8 mouse cellular contexts compared by ENCODE assay signal in genomic region chr5:134325856-134326566, GRCm38 (mm10). TPM values are rescaled to one million over a fixed set of nuclear protein-coding genes. Genes with fewer than 3 reads are reported as not detected.
DNase-seq lines count a peak whose midpoint lies in the region; ATAC-seq and TF ChIP-seq lines count a peak whose summit lies in the region.

No protein-coding gene starts in this region.

- peak overlapping the region; percentile 68 for H3K27ac ChIP-seq in lung, embryonic 14.5 days (ENCODE audit: low read depth)
- no peak overlapping the region for H3K27ac ChIP-seq in ES-Bruce4 (ENCODE audit: insufficient read depth, low read length)

- H3K9ac ChIP-seq in lung, embryonic 14.5 days: 0 out of 2 replicates have a peak overlapping the region, but pooled peaks have one; percentile 2
- H3K9ac ChIP-seq in ES-Bruce4 (ENCODE audit: low read depth, poor library complexity, severe bottlenecking): peak overlapping the region; percentile 19; the same call in 1 of the 2 replicates

- H3K36me3 ChIP-seq in lung, embryonic 14.5 days (ENCODE audit: insufficient read depth): no peaks in the 10 kb centered on the region
- no peaks in the 10 kb centered on the region for H3K36me3 ChIP-seq in ES-Bruce4 (ENCODE audit: control insufficient read depth, insufficient read depth, low read length, poor library complexity, severe bottlenecking)

- ATAC-seq in lung, embryonic 14.5 days (ENCODE audit: insufficient read depth): peak; percentile 41; the same call in 1 of the 2 replicates
- ATAC-seq in granulocyte monocyte progenitor cell, adult 5-6 weeks (replicated peaks; ENCODE audit: poor library complexity, severe bottlenecking): peak; percentile 25
- ATAC-seq in frontal cortex, adult (ENCODE audit: low TSS enrichment): no peak

- no peak for TF ChIP-seq CTCF in lung, embryonic 14.5 days (IDR thresholded peaks at IDR 0.05; ENCODE audit: low read depth)
- TF ChIP-seq CTCF in lung, adult 2 months (IDR thresholded peaks at IDR 0.05; ENCODE audit: insufficient read depth, low read length): no peak
- TF ChIP-seq CTCF in ES-Bruce4 (IDR thresholded peaks at IDR 0.05; ENCODE audit: low read depth, low read length): no peak

- H3K4me1 ChIP-seq in lung, embryonic 14.5 days (ENCODE audit: insufficient read depth): 0 out of 2 replicates have a peak, but pooled peaks cover 3% of the 10 kb centered on the region
- peaks cover 2% of the 10 kb centered on the region; the same call in 1 of the 2 replicates for H3K4me1 ChIP-seq in lung, adult 2 months (ENCODE audit: control insufficient read depth, insufficient read depth, low read length)
- H3K4me1 ChIP-seq in ES-Bruce4 (ENCODE audit: control insufficient read depth, insufficient read depth, low read length): peaks cover 8% of the 10 kb centered on the region

- H3K9me3 ChIP-seq in lung, embryonic 14.5 days (ENCODE audit: low read depth, low read length): no peaks in the 10 kb centered on the region
- no peaks in the 10 kb centered on the region for H3K9me3 ChIP-seq in ES-Bruce4 (replicated peaks; ENCODE audit: control insufficient read depth, insufficient read depth, low read length, poor library complexity, severe bottlenecking)

- H3K27me3 ChIP-seq in lung, embryonic 14.5 days (ENCODE audit: insufficient read depth, low read length): no peaks in the 10 kb centered on the region
- H3K27me3 ChIP-seq in ES-Bruce4 (ENCODE audit: control insufficient read depth, insufficient read depth, low read length, poor library complexity, severe bottlenecking): no peaks in the 10 kb centered on the region

- TF ChIP-seq EP300 in ES-Bruce4 (IDR thresholded peaks at IDR 0.05; ENCODE audit: insufficient read depth, low read depth, low read length): no peak

- 44% methylated on average over 13 of the region's 13 CpGs for WGBS in lung, embryonic 14.5 days
- 43% methylated on average over 13 of the region's 13 CpGs for WGBS in lung, adult 2 months

- no peak for TF ChIP-seq POLR2A in lung, adult 2 months (IDR thresholded peaks at IDR 0.05; ENCODE audit: borderline replicate concordance, extremely low read depth, low read depth, low read length)
- TF ChIP-seq POLR2A in ES-Bruce4 (IDR thresholded peaks at IDR 0.05; ENCODE audit: insufficient read depth, low read length): no peak

- DNase-seq in lung, embryonic 14.5 days: peak; percentile 47
- DNase-seq in lung, adult 2 months: no peak
- DNase-seq in lung, postnatal 25 days (ENCODE audit: low spot score): peak; percentile 39
- no peak for DNase-seq in retina, embryonic 14.5 days (ENCODE audit: low spot score)
- no peak for DNase-seq in right cerebral cortex, adult 18-20 months

- H3K4me3 ChIP-seq in lung, embryonic 14.5 days (ENCODE audit: low read depth, low read length): no peak overlapping the region
- no peak overlapping the region for H3K4me3 ChIP-seq in lung, adult 2 months (replicated peaks; ENCODE audit: extremely low read depth, low read depth, low read length)
- peak overlapping the region; percentile 25 for H3K4me3 ChIP-seq in ES-Bruce4 (ENCODE audit: low read depth, low read length)

- H3K4me2 ChIP-seq in lung, embryonic 14.5 days: no peak overlapping the region

RNA-seq across cellular contexts. Expression of gene Gtf2i, which starts 11.5 kb away (rescaled TPM):
- 183 and 185 TPM in 2 replicates for polyA plus RNA-seq in lung, embryonic 14.5 days (2014; fragmentation: Nextera tagmentation; extraction: Ambion mirVana)
- polyA plus RNA-seq in lung, adult 2 months (2012; rRNA removed): 63.8 and 79.5 TPM in 2 replicates
- polyA plus RNA-seq in ES-Bruce4 (2011; ENCODE audit: insufficient read depth, insufficient read length, low read depth, missing spikeins): 240 and 242 TPM in 2 replicates
- total RNA-seq in granulocyte monocyte progenitor cell, adult 5-6 weeks (2014; fragmentation: Nextera tagmentation): 139 and 142 TPM in 2 replicates
- 49.9 and 63.1 TPM in 2 replicates for total RNA-seq in granulocyte monocyte progenitor cell, adult 5-6 weeks (2017)

Comparison
In these comparisons a context has a peak if more than half of its experiments do, and no peak if none do; other contexts are left out.
1. DNase-seq: peak in lung, embryonic 14.5 days (single experiment) and lung, postnatal 25 days (single experiment); none in lung, adult 2 months (single experiment), retina, embryonic 14.5 days (single experiment) and right cerebral cortex, adult 18-20 months (single experiment).